Mouse (Mus musculus) megakaryocyte progenitor cell, adult 5-6 weeks (primary cell): ENCODE results near the gene Tmem220. TPM values are rescaled to one million over a fixed set of nuclear protein-coding genes. Genes with fewer than 3 reads are reported as not detected.
A peak's percentile ranks its signal among the peaks of the same experiment; 100 is the strongest.

ENCODE experiments used
- ATAC-seq: replicated peaks from 2 replicates; pipeline ENCODE4 v1.8.0; 2016; ENCODE audit warnings: mild to moderate bottlenecking, moderate TSS enrichment, inconsistent platforms; ENCODE audit not compliant: poor library complexity
- total RNA-seq, 2 experiments: library from RNA; stranded (forward) in 1 of 2; stranded (reverse) in 1 of 2; fragments of 157-497, 149-512 nt in 1 of 2; fragments of 200-1000 nt in 1 of 2; gene quantifications; 2 replicates each; pipeline versions ENCODE4 v1.2.3 to v1.2.4; 2015 to 2017

Gene Tmem220
- 2.1 and 2.7 TPM in 2 replicates for total RNA-seq (2015)
- total RNA-seq (2017), result 0.87 and 1.5 TPM in 2 replicates

DNA sequence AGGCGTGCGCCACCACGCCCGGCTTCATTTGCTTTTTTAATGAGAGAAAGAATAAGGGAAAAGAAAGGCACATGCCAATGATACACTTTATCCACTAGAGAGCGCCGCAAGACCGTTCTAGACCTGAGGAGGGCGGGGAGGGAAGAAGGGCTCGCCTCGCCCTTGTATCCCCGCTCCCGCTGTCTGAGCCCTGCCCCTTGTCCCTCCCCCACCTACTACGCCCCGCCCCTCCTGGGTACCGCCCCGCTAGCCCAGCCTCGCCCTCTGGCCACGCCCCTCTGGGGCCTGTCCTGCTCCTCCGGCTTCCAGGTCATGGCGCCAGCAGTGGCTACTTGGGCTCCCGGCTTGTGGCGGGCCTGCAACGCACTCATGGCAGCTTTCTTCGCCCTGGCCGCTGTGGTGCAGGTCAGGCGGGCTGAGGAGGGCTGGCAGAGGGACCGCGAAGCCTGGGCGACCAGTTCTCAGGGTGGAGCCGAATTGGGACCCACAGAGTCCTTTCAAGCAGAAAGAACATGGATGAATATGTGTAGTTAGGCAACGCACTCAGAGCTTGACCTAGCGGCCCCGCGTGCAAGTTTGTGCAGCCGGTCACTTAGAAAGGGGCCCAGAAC lies at the start of gene Tmem220:
TSS of gene Tmem220 (plus strand) at position 288 of the 611 bp plus-strand sequence.
- ATAC-seq, result peak; percentile 95

DNA sequence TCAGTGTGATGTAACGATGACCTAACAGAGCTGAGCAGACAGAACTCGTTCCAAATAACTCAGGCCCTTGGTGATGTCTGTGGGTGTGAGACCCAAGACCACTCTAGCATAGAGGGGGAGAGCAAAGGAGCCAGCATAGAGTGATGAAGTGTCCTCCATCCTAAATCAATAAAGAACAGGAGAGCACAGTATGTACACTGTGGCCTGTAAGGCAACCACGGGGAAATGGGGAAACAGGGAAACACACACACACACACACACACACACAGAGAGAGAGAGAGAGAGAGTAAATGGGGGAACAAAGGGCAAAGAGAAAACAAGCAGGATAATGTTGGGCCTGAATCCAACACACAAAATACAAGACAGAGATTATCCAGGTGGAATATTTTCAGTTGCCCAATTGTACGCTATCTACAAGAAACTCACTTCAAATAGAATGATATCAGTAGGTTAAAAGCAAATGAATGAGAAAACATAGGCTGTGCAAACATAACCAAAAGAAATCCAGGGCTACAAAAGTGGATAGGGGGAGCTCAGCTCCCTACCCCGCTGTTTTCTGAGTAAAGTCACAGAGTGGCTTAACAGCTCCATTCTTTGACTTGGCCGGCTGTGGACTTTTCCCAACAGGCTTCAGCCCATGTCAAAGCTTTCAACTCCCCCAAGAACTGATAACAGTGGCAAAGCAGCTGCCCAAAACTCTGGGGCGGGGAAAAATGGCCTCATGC lies 49.2 kb upstream of the Tmem220 start:
- no peak for ATAC-seq

DNA sequence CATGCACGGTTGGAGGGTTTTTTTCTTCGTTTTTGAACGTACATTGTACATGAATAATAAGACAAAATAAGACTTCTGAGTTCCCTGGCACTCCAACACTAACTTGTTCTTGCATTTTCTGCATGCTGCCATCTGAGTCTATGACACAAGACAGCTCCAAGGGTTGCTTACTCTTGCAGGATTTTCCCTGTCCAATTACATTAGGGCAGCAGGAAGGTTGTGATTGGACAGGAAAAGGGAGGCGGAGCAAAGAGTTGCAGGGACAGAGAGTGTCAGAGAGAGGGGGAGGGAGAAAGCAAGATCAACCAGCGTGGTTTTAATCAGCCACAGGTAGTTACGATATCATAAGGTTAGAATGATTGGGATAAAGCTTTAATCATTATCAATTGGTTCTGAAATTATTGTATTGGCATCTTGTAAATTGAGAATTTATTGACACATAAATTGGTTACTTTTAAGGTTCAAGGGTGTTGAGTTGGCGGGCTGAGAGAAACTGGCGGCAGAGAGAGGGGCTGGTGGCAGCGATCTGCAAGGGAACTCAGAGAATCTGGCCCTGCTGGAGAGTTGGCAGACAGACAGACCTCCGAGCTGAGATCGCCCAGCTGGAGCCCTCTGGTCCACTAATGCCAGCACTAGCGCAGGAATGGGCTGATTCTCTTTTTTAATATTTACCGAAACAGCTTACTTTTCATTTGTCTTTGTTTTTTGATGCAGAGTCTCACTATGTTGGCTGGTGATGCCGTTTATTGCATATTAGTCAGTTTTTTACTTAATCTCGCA lies 43.4 kb upstream of the Tmem220 start:
- ATAC-seq, result no peak

DNA sequence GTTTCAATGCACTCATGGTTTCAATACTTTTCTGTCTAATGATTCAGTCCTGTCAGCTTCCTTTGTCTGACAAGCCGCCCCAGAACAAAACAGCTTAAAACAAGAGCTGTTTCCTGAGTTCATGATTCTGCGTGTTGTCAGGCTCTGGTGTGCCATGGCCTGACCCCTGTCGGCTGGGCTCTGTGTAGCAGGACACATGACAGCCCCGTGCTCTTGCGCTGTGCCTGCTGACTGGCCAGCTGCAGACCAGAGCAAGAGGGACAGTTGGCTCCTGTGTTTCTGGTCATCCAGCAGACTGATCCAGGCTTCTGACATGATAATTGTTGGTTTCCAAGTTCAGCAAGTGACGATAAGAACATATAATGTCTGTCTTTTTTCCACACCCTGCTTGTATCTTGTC lies 42.2 kb upstream of the Tmem220 start:
- ATAC-seq, result peak; percentile 81

DNA sequence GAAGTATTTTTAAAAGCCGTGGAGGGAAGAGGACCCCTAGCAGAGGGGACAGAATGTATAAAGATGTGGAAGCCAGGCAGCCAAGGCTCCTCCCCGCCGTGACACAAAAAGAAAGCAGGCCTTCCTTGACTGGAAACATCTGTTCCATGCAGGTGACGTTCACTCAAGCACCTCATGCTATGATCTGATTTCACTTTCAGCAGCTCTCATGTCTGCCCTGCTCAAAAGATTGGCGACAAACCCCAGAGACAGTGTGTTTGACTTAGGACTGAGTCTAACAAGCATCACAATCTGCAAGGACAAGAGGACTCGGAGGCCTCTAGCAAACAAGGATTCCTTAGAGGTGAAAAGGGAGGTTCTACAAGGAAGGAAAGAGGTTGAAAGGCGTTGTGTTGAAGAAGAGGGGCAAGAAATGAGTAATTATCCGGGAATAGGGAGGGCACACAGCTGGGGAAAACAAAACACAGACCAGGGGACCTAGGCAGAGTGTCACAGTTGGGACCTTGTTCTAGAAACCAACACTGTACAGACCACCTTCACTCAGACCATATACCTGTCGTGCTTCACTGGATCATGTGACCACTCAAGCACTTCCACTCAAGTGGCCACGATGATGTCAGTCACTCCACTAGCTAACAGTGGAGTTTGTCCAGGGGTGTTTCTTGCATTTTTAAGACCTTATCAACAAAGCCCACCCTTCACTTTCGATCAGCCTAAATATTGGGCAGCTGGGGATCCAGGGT lies 41.4 kb upstream of the Tmem220 start:
- ATAC-seq, result no peak

DNA sequence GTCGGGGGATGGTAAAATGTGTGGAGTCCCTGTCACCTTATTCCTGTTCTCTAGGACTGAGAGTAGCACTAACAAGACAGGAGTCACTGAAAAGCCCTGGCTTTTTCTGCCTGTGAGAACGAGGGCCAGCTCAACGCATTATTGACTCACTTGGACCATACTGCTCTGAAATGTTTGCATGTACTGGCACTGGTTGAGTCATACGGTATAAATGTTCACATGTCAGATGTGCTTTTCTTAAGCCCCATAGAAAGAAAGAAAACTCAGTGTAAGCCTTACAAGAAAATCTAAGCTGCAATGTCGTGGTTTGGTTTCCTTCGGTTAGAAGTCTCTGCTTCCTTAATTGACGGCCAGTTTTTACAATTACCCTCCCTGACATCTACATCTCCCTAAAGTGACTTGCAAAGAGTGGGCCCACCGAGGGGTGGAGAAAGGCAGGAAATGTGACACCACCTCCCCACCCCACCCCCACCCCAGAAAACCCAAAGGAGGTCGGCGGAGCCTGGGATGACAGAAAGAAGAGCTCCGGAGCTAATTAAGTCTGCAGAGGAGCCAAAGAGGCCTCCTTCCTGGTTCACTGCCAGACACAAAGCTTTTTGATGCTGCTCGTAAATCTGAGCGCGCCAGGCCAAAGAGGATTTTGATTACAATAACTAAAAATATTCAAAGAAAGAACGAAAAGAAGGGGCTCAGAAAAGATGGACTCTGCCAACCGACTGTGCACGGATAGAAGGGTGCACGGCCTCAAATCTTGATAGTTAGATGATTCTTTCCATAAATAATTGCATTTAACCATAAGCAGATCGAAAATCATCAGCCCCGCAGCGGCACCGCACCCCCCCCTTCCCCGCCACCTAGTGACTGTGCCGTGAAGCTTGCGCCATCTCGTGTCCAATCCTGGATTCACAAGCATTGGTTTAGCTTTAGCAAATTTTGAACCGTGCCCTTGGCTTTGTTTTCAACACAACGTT lies 40.5 kb upstream of the Tmem220 start:
- peak; percentile 93 for ATAC-seq

DNA sequence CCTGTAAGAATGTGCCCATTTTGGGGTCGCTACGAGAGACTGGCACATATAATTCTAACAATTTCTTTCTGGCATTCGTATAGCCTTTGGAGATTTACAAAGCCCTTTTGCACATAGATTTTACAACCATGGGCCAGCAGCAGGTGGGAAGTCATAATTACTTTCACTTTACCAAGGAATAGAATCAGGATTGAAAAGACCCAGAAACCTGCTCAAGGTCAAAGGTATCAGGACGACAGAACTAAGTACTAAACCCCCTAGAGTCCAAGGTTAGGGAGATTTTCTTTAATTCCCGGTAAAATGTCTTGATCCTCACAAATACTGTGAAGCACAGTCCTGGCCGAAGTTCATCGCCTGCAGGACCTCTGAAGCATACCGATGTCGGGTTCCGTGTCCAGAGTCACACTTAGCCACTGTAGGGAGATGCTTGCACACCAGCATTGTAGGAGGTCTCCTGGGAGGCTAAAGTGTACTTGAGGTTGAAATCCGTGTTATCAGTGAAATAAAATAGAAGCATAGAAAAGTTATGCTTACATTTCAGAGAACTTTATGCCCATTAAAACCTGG lies 39.7 kb upstream of the Tmem220 start:
- peak; percentile 48 for ATAC-seq

DNA sequence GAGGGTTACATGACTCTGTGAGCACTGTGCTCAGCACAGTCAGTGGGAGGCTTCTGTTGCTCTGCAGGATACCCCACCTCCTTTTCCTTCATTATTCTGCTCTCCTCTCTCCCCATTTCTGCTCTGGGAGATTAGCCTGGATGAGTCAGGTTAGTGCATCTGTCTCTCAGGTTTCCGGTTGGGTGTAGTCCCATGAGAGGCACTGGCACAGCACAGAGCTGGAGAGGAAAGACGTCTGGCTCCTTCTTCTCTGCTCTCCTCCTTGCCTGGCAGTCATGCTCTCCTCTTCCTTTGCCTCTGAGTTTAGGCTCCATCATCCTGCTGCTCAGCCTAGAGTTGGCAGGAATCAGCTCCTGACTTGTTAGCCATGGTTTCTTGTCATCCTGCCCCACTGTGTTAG lies 32.8 kb upstream of the Tmem220 start:
- ATAC-seq, result no peak

DNA sequence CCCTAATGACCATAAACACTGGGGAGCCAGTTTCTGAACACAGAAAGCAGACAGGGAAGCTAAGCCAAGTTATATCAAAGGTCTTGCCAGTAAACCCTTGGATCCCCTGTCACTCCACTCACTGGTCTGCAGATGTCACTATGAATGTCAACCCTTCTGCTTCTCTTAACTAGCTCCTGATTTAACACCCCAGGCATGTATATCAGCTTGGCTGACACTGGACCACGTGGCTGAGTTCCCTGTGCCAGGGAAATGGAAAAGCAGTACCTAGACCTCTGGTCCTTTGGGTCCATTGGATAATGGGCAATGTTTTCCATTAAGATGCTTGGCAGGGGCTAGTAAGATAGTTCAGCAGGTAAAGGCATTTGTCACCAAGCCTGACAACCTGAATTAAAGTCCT lies 31.3 kb upstream of the Tmem220 start:
- ATAC-seq, result no peak

DNA sequence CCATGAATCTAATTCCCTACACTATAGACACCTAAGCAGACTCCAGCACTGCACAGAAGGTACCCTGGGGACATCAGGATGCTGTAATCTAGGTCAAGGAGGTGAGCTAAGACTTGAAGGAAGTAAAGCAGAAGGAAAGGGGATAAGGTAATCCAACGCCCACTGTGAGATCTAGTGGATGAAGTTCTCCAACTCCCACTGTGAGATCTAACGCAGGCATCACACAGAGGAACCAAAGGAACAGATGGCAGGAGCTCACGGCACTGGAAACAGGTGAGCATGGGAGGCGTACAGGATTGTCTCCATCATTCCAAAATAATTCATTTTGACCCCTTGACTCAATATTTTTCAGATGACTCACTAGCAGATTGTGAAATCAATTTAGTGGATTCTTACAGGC lies 28.5 kb upstream of the Tmem220 start:
- no peak for ATAC-seq

DNA sequence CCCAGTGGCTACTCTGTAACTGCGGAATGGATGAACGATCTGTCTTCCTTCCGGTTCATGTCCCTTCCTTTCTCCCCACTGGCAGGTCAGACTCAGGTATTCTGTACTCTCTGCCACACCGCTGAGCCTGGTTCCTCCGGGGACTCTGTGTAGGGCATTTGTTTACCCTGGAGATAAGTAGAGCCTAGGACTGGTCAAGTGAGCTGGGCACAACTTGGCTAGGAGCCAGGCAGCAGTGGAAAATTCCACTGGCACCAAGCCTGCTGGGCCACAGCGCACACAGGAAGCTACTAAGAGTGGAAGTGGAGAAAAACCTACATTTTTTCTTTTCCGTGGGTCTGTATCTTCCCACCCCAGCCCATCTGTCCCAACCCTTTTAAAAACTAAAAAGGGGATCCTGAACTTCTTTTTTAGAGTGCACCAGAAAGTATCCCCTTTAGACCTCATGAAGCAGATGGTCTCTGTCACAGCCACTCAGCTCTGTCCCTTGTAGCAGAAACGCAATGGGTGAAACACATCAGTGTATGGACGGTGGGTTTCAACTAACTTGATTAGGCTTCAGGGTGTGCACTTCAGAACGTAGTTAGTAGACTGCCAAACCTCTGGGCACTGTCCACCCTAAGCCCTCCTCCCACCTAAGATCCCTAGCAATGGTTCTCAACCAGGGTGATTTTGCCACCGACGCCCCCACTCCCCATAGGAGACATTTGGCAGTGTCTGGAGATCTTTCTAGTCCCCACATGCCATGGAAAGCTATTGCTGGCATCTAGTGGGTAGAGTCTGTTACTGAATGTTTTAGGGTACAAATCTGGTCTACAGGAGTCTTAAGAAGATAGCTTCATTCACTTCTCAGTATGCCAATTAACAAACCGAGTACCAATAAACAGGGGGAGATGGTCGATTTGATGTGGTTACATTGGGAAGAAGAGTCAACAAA lies 26.2 kb upstream of the Tmem220 start:
- no peak for ATAC-seq

DNA sequence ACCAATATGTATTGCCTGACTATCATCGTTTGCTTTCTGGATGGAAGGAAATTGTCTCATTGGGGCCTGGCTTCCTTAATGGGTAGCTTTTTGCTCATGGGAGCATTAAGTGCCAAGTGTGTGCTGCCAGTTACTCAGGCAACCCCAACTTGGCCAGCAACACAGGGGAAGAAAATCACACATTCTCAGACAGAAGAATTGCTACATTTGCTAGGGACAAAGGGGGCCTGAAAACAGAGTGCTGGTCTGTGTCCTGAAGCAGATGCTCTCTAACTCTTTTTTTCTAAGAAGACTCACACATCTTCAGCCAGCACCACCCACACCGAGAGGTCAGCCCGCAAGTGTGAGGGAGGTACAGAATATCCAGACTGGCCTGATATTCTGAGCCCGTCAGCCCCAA lies 24.3 kb upstream of the Tmem220 start:
- no peak for ATAC-seq

DNA sequence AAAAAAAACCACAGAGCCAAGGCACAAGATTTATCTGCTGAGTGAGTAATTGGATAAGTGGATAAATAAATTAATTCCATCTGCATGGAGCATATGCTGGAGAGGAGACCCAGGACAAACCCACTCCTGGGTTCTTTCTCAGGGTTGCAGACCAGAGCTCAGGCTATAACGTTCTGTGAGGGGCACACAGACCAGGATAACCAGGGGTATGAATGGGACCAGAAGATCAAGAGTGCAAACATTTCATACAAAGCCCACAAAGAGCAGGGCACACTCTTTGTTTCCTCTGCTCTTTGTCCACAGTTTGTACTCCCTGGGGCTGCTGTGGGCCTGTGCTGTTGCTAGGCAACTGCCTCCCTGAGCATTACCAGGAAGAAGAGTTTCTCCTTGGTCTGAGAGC lies 23.2 kb upstream of the Tmem220 start:
- no peak for ATAC-seq

DNA sequence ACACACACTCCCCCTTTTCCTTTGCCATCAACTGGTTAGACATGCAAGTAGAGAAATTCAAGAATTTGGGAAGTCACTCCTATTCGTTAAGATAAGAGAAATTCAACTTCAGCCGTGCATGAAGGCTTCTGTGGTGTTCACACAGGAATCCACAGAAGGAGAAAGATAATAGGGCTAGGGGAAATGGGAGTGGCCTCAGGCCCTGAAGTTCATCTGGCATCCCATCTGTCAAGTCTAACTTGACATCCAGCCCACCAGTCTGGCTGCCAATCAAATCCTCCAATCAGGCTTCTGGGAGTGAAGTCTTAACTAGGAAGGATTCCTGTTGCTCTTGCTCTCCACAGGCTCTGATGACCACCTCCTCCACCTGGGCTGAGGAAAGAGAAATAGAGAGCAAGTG lies 22.0 kb upstream of the Tmem220 start:
- no peak for ATAC-seq

DNA sequence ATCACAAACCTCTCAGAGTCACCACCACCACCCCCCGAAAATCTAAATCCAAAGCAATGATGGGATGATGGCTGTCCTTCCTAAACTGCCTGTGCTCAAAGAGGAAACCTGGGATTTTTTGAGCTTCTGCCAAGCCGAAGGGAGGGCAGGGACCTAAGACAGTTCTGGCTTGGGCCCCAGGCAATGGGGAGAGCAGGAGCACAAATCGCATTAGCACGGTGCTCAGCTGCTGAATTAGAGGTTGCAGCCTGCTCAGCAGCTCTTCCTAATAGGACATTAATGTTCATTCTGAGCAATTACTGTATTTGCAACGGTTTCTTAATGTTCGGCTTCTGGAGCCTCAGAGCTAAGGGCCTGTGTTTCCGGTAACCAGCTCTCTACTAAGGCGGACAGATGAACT lies 17.0 kb upstream of the Tmem220 start:
- ATAC-seq, result no peak

DNA sequence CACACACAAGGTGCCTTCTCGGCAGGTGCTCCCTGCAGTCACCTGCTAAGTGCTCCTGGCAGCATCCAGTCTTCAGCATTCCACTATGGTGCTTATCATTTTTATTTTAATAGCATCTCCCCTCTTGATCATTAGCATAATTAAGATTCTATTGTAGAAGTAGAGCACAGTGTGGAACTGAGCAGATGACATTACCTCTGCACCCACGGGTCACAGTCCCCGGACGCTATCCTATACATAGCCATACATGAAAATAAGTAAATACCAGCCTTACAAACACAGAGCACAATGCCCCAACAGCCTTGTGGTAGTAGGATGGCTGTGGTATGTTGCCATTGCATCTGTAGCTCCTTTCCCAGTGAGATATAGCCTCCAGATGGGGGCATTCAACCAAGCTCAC lies 16.4 kb upstream of the Tmem220 start:
- ATAC-seq, result no peak

DNA sequence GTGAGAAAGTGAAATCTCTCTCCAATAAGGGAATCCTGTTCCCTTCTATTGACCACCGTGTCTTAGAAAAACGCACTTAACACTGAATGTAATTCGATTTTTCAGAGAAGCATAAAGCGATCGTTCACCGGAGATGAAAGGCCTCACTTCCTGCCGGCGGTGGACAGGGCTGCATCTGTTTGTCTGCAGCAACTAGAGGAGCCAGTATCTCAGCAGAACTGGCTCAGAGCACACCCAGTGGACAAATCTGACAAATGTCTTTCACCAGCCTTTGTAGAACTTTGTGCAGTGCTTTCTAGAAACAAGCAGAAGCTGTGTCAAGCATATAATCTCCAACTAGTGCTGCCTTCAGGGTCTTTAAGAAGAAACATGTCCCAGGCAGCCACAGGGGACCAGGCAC lies 14.5 kb upstream of the Tmem220 start:
- ATAC-seq, result peak; percentile 39; the same call in 1 of the 2 replicates

DNA sequence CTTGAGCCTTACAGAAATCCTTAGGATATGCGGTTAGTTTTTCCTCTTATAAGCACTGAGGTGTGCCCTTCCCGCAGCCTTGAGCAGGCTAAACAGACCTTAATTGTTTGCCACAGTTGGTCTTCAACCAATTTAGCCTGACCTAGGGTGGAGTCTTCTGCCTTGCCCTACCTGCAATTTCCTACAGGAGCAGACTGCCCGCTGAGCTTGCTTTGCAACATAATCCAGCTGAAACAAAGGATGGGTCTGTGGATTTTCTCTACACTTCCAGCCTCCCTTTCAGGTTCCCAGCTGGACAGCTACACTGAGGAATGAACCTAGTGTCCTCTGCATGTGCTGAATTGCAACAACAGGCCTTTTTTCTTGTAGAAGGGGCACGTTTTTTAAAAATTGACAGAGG lies 13.3 kb upstream of the Tmem220 start:
- ATAC-seq, result no peak
